Mouse (Mus musculus) liver, adult (tissue): Measurements from ENCODE around the gene Adamtsl5.
A peak's percentile ranks its signal among the peaks of the same experiment; 100 is the strongest.

Experiments used
- GATA4 ChIP-seq: IDR thresholded peaks from 2 replicates; pipeline ENCODE4 v1.6.1; 2014; ENCODE audit warnings: mild to moderate bottlenecking, low read length; ENCODE audit not compliant: insufficient replicate concordance

Gene Adamtsl5

GRCm38 (mm10) chr10:80332525-80332989 is 15.7 kb downstream of the Adamtsl5 start:
- no peak for TF ChIP-seq GATA4

GRCm38 (mm10) chr10:80331636-80332524 is 16.3 kb downstream of the Adamtsl5 start:
- TF ChIP-seq GATA4: peak; percentile 95

GRCm38 (mm10) chr10:80330888-80331287 is 17.3 kb downstream of the Adamtsl5 start:
- no peak for TF ChIP-seq GATA4

- no peak for TF ChIP-seq GATA4
Observed at GRCm38 (mm10) chr10:80330084-80330483, 18.1 kb downstream of the Adamtsl5 start.

- no peak for TF ChIP-seq GATA4
Observed at GRCm38 (mm10) chr10:80329273-80330081, 18.7 kb downstream of the Adamtsl5 start, which contains the start of the genes Pcsk4 and Reep6. TSS of gene Pcsk4 (minus strand) at chr10:80329498. TSS of gene Reep6 (plus strand) at chr10:80329953.

- TF ChIP-seq GATA4: no peak
Observed at GRCm38 (mm10) chr10:80325045-80325444, 23.2 kb downstream of the Adamtsl5 start.

GRCm38 (mm10) chr10:80324120-80325037 is 23.8 kb downstream of the Adamtsl5 start:
- TF ChIP-seq GATA4: no peak

- no peak for TF ChIP-seq GATA4
Observed at GRCm38 (mm10) chr10:80323261-80324119, 24.7 kb downstream of the Adamtsl5 start.

- TF ChIP-seq GATA4: no peak
Observed at GRCm38 (mm10) chr10:80322811-80323211, 25.4 kb downstream of the Adamtsl5 start.

GRCm38 (mm10) chr10:80321670-80322581 is 26.3 kb downstream of the Adamtsl5 start:
- TF ChIP-seq GATA4: no peak

GRCm38 (mm10) chr10:80321014-80321669 is 27.1 kb downstream of the Adamtsl5 start:
- TF ChIP-seq GATA4: no peak

GRCm38 (mm10) chr10:80320340-80320760 is 27.9 kb downstream of the Adamtsl5 start, which contains the start of gene 2310011J03Rik:
TSS of gene 2310011J03Rik (minus strand) at chr10:80320537.
- TF ChIP-seq GATA4: peak; percentile 52; the same call in 1 of the 2 replicates
